Mouse (Mus musculus): ENCODE measurements around the gene Tspan18. TPM values are rescaled to one million over a fixed set of nuclear protein-coding genes. Genes with fewer than 3 reads are reported as not detected.

The Tspan18 gene
- total and polyA plus RNA-seq, 3 experiments = 9.4 to 21.3 (median 16.0) TPM

DNA sequence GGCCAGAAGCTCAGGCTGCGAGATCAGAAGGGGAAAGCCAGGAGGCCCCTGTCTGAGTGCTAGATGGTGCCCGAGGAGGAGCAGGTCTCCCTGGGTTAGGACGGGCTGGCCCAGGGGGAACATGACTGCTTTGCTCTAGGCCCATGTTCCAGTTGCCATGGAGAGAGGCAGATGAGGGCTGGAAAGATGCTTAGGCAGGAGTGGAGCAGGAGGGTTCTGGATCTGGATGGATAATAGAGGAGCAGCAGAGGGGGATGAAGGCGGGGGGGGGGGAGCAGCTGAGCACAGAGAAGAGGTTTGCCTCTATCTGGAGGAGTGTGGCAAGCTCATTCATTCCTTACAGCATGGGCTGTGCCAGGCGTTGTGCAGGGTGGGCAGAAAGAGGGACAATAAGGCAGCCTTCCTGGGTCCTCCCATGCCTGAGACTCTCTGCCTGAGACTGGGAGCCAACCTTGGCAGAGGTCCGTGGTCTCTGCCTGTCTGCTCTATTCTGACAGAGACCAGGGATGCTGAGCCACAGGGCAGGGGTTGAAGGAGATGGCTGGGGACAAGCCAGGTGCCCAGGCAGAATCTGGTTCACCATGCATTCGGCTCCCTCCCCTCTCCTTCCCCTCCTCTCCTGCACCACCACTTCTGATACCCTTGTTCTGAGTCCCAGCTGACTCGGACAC lies 77.4 kb downstream of the Tspan18 start:
- Histone ChIP-seq H3K4me1 (ENCODE audit: control insufficient read depth, insufficient read depth, low read length) (peaks cover 16% of the 10 kb centered on the region), H3K27ac (no peak overlapping the region), H3K4me3 (no peak overlapping the region), H3K79me2 (replicated peaks; ENCODE audit: control insufficient read depth, insufficient read depth, low read length) (no peaks in the 10 kb centered on the region; the same call in 1 of the 2 replicates), H3K36me3 (ENCODE audit: control insufficient read depth, insufficient read depth, low read length) (no peaks in the 10 kb centered on the region), H3K27me3 (ENCODE audit: control insufficient read depth, insufficient read depth, low read length) (no peaks in the 10 kb centered on the region), H3K9ac (ENCODE audit: low read depth, low read length) (no peak overlapping the region)
- no peak for DNase-seq
- TF ChIP-seq POLR2A (IDR thresholded peaks at IDR 0.05; ENCODE audit: insufficient read depth, low read depth, low read length) (no peak), EP300 (IDR thresholded peaks at IDR 0.05; ENCODE audit: insufficient read depth, low read depth, low read length) (no peak), CTCF (IDR thresholded peaks at IDR 0.05) (no peak)
- intact Hi-C loops (cut with DNase I) = no loop called here
- WGBS = 72% methylated on average over 8 of the region's 8 CpGs

DNA sequence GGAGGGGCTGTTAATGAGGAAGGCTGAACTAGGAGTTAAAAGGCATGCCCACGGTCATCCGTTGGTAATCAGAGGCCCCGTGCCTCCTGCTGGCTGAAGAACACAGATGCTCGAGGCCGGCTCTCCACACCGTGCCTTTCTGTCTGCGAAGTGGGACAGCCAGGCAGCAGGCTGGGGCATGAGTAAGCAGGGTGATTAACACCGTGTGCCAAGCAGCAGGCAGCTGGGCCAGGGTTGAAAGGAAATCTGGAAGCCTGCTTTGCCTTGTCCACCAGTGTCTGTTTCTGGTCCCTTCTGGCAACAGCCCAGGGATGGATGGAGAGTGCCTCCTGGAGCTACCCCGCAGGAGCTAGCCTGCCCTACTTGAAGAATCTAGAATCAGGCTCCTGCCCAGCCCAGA lies 81.9 kb downstream of the Tspan18 start:
- DNase-seq = no peak
- TF ChIP-seq CTCF (IDR thresholded peaks at IDR 0.05) = no peak
- TF ChIP-seq POLR2A (IDR thresholded peaks at IDR 0.05; ENCODE audit: insufficient read depth, low read depth, low read length) = no peak
- TF ChIP-seq EP300 (IDR thresholded peaks at IDR 0.05; ENCODE audit: insufficient read depth, low read depth, low read length) = no peak
- 52% methylated on average over 9 of the region's 9 CpGs for WGBS

GRCm38 (mm10) chr2:93250611-93251010 lies 83.7 kb downstream of the Tspan18 start:
- DNase-seq = no peak
- Histone ChIP-seq H3K36me3 (ENCODE audit: control insufficient read depth, insufficient read depth, low read length) (no peaks in the 10 kb centered on the region), H3K9ac (ENCODE audit: low read depth, low read length) (no peak overlapping the region), H3K4me1 (ENCODE audit: control insufficient read depth, insufficient read depth, low read length) (no peaks in the 10 kb centered on the region; the same call in 1 of the 2 replicates), H3K27me3 (ENCODE audit: control insufficient read depth, insufficient read depth, low read length) (no peaks in the 10 kb centered on the region), H3K79me2 (replicated peaks; ENCODE audit: control insufficient read depth, insufficient read depth, low read length) (no peaks in the 10 kb centered on the region; the same call in 1 of the 2 replicates), H3K27ac (no peak overlapping the region), H3K4me3 (no peak overlapping the region)
- TF ChIP-seq EP300 (IDR thresholded peaks at IDR 0.05; ENCODE audit: insufficient read depth, low read depth, low read length) = no peak
- WGBS = 88% methylated on average over 7 of the region's 7 CpGs
- intact Hi-C loops (cut with DNase I) = no loop called here

More for the DNA sequence above, 81.9 kb downstream of the Tspan18 start:
- Histone ChIP-seq H3K27me3 (ENCODE audit: control insufficient read depth, insufficient read depth, low read length) (no peaks in the 10 kb centered on the region), H3K4me3 (no peak overlapping the region), H3K79me2 (replicated peaks; ENCODE audit: control insufficient read depth, insufficient read depth, low read length) (no peaks in the 10 kb centered on the region; the same call in 1 of the 2 replicates), H3K27ac (no peak overlapping the region), H3K36me3 (ENCODE audit: control insufficient read depth, insufficient read depth, low read length) (no peaks in the 10 kb centered on the region), H3K4me1 (ENCODE audit: control insufficient read depth, insufficient read depth, low read length) (no peaks in the 10 kb centered on the region; the same call in 1 of the 2 replicates), H3K9ac (ENCODE audit: low read depth, low read length) (no peak overlapping the region; the same call in 1 of the 2 replicates)
- intact Hi-C loops (cut with DNase I) = no loop called here

GRCm38 (mm10) chr2:93249058-93249457 lies 85.2 kb downstream of the Tspan18 start:
- WGBS = 90% methylated on average over 6 of the region's 6 CpGs
- no peaks in the 10 kb centered on the region for H3K36me3 ChIP-seq (ENCODE audit: control insufficient read depth, insufficient read depth, low read length)
- TF ChIP-seq EP300 (IDR thresholded peaks at IDR 0.05; ENCODE audit: insufficient read depth, low read depth, low read length) (no peak), POLR2A (IDR thresholded peaks at IDR 0.05; ENCODE audit: insufficient read depth, low read depth, low read length) (no peak), CTCF (IDR thresholded peaks at IDR 0.05) (no peak)
- H3K27ac ChIP-seq = no peak overlapping the region
- intact Hi-C loops (cut with DNase I) = no loop called here
- no peak for DNase-seq
- H3K27me3 ChIP-seq (ENCODE audit: control insufficient read depth, insufficient read depth, low read length) = no peaks in the 10 kb centered on the region
- H3K79me2 ChIP-seq (replicated peaks; ENCODE audit: control insufficient read depth, insufficient read depth, low read length) = no peaks in the 10 kb centered on the region; the same call in 1 of the 2 replicates
- no peak overlapping the region for H3K4me3 ChIP-seq
- no peak overlapping the region for H3K9ac ChIP-seq (ENCODE audit: low read depth, low read length)
- H3K4me1 ChIP-seq (ENCODE audit: control insufficient read depth, insufficient read depth, low read length) = no peaks in the 10 kb centered on the region; the same call in 1 of the 2 replicates

DNA sequence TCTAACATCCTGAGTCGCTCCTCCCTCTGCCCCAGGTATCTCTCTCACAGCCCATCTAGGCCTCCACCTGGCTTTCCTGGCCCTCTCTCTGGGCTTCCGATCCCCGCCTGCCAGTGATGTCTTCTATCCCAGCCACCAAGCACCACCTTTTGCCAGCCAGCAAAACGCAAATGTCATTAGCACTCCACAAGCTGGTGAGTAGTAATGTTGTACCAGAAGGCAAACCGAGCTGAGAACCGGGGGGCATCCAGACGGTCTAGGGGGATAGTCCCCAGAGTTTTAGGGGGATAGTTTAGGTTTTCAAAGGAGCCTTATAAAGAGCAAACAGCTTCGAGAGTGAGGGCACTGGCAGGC lies 90.2 kb downstream of the Tspan18 start:
- no peak overlapping the region for H3K4me3 ChIP-seq
- TF ChIP-seq POLR2A (IDR thresholded peaks at IDR 0.05; ENCODE audit: insufficient read depth, low read depth, low read length) (no peak), CTCF (IDR thresholded peaks at IDR 0.05) (no peak), EP300 (IDR thresholded peaks at IDR 0.05; ENCODE audit: insufficient read depth, low read depth, low read length) (no peak)
- H3K9ac ChIP-seq (ENCODE audit: low read depth, low read length) = no peak overlapping the region
- no peak overlapping the region for H3K27ac ChIP-seq
- no peaks in the 10 kb centered on the region; the same call in 1 of the 2 replicates for H3K36me3 ChIP-seq (ENCODE audit: control insufficient read depth, insufficient read depth, low read length)
- peaks cover 5% of the 10 kb centered on the region; the same call in 1 of the 2 replicates for H3K4me1 ChIP-seq (ENCODE audit: control insufficient read depth, insufficient read depth, low read length)
- WGBS = 89% methylated on average over 8 of the region's 8 CpGs
- intact Hi-C loops (cut with DNase I) = no loop called here
- no peak for DNase-seq
- H3K27me3 ChIP-seq (ENCODE audit: control insufficient read depth, insufficient read depth, low read length) = no peaks in the 10 kb centered on the region
- no peaks in the 10 kb centered on the region for H3K79me2 ChIP-seq (replicated peaks; ENCODE audit: control insufficient read depth, insufficient read depth, low read length)

GRCm38 (mm10) chr2:93243439-93244089 lies 90.7 kb downstream of the Tspan18 start:
- Histone ChIP-seq H3K4me3 (no peak overlapping the region), H3K27ac (no peak overlapping the region), H3K9ac (ENCODE audit: low read depth, low read length) (no peak overlapping the region), H3K36me3 (ENCODE audit: control insufficient read depth, insufficient read depth, low read length) (no peaks in the 10 kb centered on the region; the same call in 1 of the 2 replicates), H3K4me1 (ENCODE audit: control insufficient read depth, insufficient read depth, low read length) (peaks cover 7% of the 10 kb centered on the region), H3K79me2 (replicated peaks; ENCODE audit: control insufficient read depth, insufficient read depth, low read length) (no peaks in the 10 kb centered on the region), H3K27me3 (ENCODE audit: control insufficient read depth, insufficient read depth, low read length) (no peaks in the 10 kb centered on the region)
- TF ChIP-seq CTCF (IDR thresholded peaks at IDR 0.05) (no peak), EP300 (IDR thresholded peaks at IDR 0.05; ENCODE audit: insufficient read depth, low read depth, low read length) (no peak), POLR2A (IDR thresholded peaks at IDR 0.05; ENCODE audit: insufficient read depth, low read depth, low read length) (no peak)
- no peak for DNase-seq
- intact Hi-C loops (cut with DNase I) = no loop called here
- WGBS = 86% methylated on average over 11 of the region's 11 CpGs

Data from heart, adult 2 months (tissue).